In the genomic region with DNA sequence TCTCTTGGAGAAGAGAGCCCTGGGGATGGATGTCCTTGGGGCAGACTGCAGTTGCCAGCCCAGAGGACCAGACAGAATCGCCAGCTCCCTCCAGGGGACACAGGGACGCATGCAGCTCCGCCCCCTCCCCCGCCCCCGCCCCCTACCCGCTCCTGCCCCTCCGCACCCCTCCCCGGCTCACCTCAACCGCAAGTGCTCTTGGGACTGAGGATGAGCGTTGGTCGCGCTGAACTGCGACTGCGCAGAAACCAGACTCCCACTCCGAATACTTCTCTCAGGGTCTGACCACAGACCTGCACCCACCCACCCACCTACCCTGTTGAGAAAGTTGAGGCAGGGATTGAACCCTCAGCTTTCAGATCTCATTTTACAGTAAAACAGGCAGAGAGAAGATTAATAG, we compare ENCODE assay signal across 8 mouse cellular contexts. TPM values are rescaled to one million over a fixed set of nuclear protein-coding genes. Genes with fewer than 3 reads are reported as not detected.
DNase-seq lines count a peak whose midpoint lies in the region; ATAC-seq and TF ChIP-seq lines count a peak whose summit lies in the region.

Gene Slc2a5, plus strand, starts transcription at position 229 of the 400 bp plus-strand sequence.

- no peaks in the 10 kb centered on the region for H3K27me3 ChIP-seq in CH12.LX (replicated peaks)
- no peaks in the 10 kb centered on the region for H3K27me3 ChIP-seq in forebrain, embryonic 14.5 days (replicated peaks; ENCODE audit: control insufficient read depth, insufficient read depth, low read length)

- H3K79me2 ChIP-seq in CH12.LX (replicated peaks; ENCODE audit: control insufficient read depth, extremely low read depth, insufficient read depth, poor library complexity, severe bottlenecking), result no peaks in the 10 kb centered on the region

- H3K9ac ChIP-seq in CH12.LX (ENCODE audit: insufficient read depth, low read depth), result no peak within 1 kb of the TSS
- peak within 1 kb of the TSS; percentile 26; the same call in 1 of the 2 replicates for H3K9ac ChIP-seq in forebrain, embryonic 14.5 days (ENCODE audit: low read length)

- H3K36me3 ChIP-seq in CH12.LX (replicated peaks in 1 of 2; ENCODE audit: control insufficient read depth in 1 of 2, insufficient read depth in 1 of 2, low read length in 1 of 2), result no peaks in the 10 kb centered on the region
- H3K36me3 ChIP-seq in forebrain, embryonic 14.5 days (ENCODE audit: control insufficient read depth, insufficient read depth, low read length), result no peaks in the 10 kb centered on the region

- no peak within 1 kb of the TSS for H3K4me3 ChIP-seq in CH12.LX (replicated peaks in 1 of 3; ENCODE audit: low read depth in 2 of 3, low read length in 2 of 3, poor library complexity in 1 of 3)
- no peak within 1 kb of the TSS for H3K4me3 ChIP-seq in forebrain, embryonic 14.5 days (ENCODE audit: low read depth, low read length)

- WGBS in forebrain, embryonic 14.5 days, result 6% methylated on average over 13 of the region's 15 CpGs

- no peak for TF ChIP-seq RAD21 in CH12.LX (IDR thresholded peaks at IDR 0.05; ENCODE audit: low read depth, low read length)

- peak within 1 kb of the TSS; percentile 54; the same call in 1 of the 2 replicates for H3K27ac ChIP-seq in CH12.LX (ENCODE audit: insufficient read depth, low read depth)
- no peak within 1 kb of the TSS for H3K27ac ChIP-seq in forebrain, embryonic 14.5 days (ENCODE audit: low read depth, low read length)

- in situ Hi-C loops in CH12.LX (cut with MboI; ENCODE audit: low pct_ligation_motif_present, low pct_unique_long_range_greater_than_20kb, low sequenced_read_pairs), result no loop called here

- TF ChIP-seq POLR2A in CH12.LX (IDR thresholded peaks at IDR 0.05; ENCODE audit: low read depth, low read length), result no peak

- peak; percentile 44; the same call in 1 of the 2 replicates for ATAC-seq in forebrain, embryonic 14.5 days
- ATAC-seq in frontal cortex, adult (ENCODE audit: low TSS enrichment), result no peak

- TF ChIP-seq CTCF in CH12.LX (conservative IDR thresholded peaks at IDR 0.05 in 1 of 2, IDR thresholded peaks at IDR 0.05 in 1 of 2; ENCODE audit: low read depth in 2 of 2, low read length in 2 of 2), result no peak

- peaks cover 11 to 38% of the 10 kb centered on the region in 2 experiments for H3K4me1 ChIP-seq in CH12.LX (ENCODE audit: control insufficient read depth in 1 of 2, insufficient read depth in 2 of 2)
- H3K4me1 ChIP-seq in forebrain, embryonic 14.5 days (ENCODE audit: control insufficient read depth, insufficient read depth, low read length), result 0 out of 2 replicates have a peak, but pooled peaks cover 4% of the 10 kb centered on the region

- TF ChIP-seq EP300 in CH12.LX (IDR thresholded peaks at IDR 0.05; ENCODE audit: low read length), result no peak

- dilution Hi-C loops in CH12.LX (cut with MboI; ENCODE audit: extremely low pct_ligation_motif_present, extremely low pct_unique_long_range_greater_than_20kb, low sequenced_read_pairs), result no loop called here

- peak; percentile 28 for DNase-seq in adrenal gland, postnatal 14 days
- no peak for DNase-seq in adrenal gland, adult 18-20 months (ENCODE audit: low spot score in 2 of 2)
- no peak for DNase-seq in CH12.LX (ENCODE audit: extremely low read depth)
- peak; percentile 40 for DNase-seq in forebrain, embryonic 14.5 days (ENCODE audit: low spot score)
- peak; percentile 65 for DNase-seq in mesoderm, embryonic 11.5 days (ENCODE audit: low read depth, low spot score)
- no peak for DNase-seq in layer of hippocampus, adult 9-10 months (ENCODE audit: low spot score)
- no peak for DNase-seq in Muller cell, postnatal 12 days (ENCODE audit: inconsistent ontology term)

- peaks cover 2% of the 10 kb centered on the region for H3K9me3 ChIP-seq in CH12.LX (replicated peaks; ENCODE audit: low read length)
- no peaks in the 10 kb centered on the region for H3K9me3 ChIP-seq in forebrain, embryonic 14.5 days (replicated peaks; ENCODE audit: control insufficient read depth, low read length)

- peak within 1 kb of the TSS; percentile 3; the same call in 1 of the 2 replicates for H3K4me2 ChIP-seq in CH12.LX (ENCODE audit: insufficient read depth, low read depth, poor library complexity, severe bottlenecking)
- H3K4me2 ChIP-seq in forebrain, embryonic 14.5 days (ENCODE audit: low read length), result peak within 1 kb of the TSS; percentile 34

TF ChIP-seq in CH12.LX, 34 proteins besides CTCF, POLR2A, EP300 and RAD21:
- TF ChIP-seq ELF1 (IDR thresholded peaks at IDR 0.05; ENCODE audit: low read depth, low read length) (no peak), ETS1 (conservative IDR thresholded peaks at IDR 0.05; ENCODE audit: low read depth, low read length) (no peak), ZMIZ1 (IDR thresholded peaks at IDR 0.05; ENCODE audit: low read depth, low read length) (no peak), MAZ (IDR thresholded peaks at IDR 0.05; ENCODE audit: low read depth, low read length) (no peak), NELFE (IDR thresholded peaks at IDR 0.05; ENCODE audit: low read depth, low read length) (no peak), NRF1 (IDR thresholded peaks at IDR 0.05; ENCODE audit: low read depth, low read length) (no peak), POLR2AphosphoS2 (IDR thresholded peaks at IDR 0.05; ENCODE audit: low read depth, low read length) (no peak), ZKSCAN1 (IDR thresholded peaks at IDR 0.05; ENCODE audit: borderline replicate concordance, low read depth, low read length) (no peak), MAFK (IDR thresholded peaks at IDR 0.05; ENCODE audit: insufficient replicate concordance, low read length) (no peak), TCF12 (IDR thresholded peaks at IDR 0.05; ENCODE audit: low read depth, low read length) (no peak), RCOR1 (conservative IDR thresholded peaks at IDR 0.05; ENCODE audit: low read depth, low read length) (no peak), MYC (IDR thresholded peaks at IDR 0.05; ENCODE audit: low read depth, low read length) (no peak), E2F4 (IDR thresholded peaks at IDR 0.05; ENCODE audit: insufficient replicate concordance, low read depth, low read length) (no peak), JUND (conservative IDR thresholded peaks at IDR 0.05; ENCODE audit: low read depth, low read length) (no peak), KAT2A (IDR thresholded peaks at IDR 0.05; ENCODE audit: insufficient replicate concordance, low read length) (no peak), USF2 (conservative IDR thresholded peaks at IDR 0.05; ENCODE audit: low read depth, low read length) (no peak), ZNF384 (IDR thresholded peaks at IDR 0.05; ENCODE audit: low read depth, low read length) (no peak), MEF2A (IDR thresholded peaks at IDR 0.05; ENCODE audit: borderline replicate concordance, low read depth, low read length) (no peak), SIN3A (IDR thresholded peaks at IDR 0.05; ENCODE audit: low read length) (no peak)

RNA-seq across cellular contexts. Expression of gene Slc2a5, which starts in this region (rescaled TPM):
- 0.30 and 0.48 TPM in 2 replicates for total RNA-seq in adrenal gland, postnatal 14 days (2021)
- total RNA-seq in adrenal gland, adult 18-20 months (2021), result 10 to 100 TPM in 1 of 2 experiments, 1 to 10 TPM in 1; 5.9 to 30.2 TPM
- total RNA-seq in CH12.LX (2012; rRNA removed), result 0.38 and 1.4 TPM in 2 replicates
- 0.70 and 0.81 TPM in 2 replicates for total RNA-seq in CH12.LX (2014; rRNA removed)
- 1.1 and 1.5 TPM in 2 replicates for polyA plus RNA-seq in CH12.LX (2012; ENCODE audit: insufficient read length, low read depth)
- 2.3 and 3.2 TPM in 2 replicates for polyA plus RNA-seq in forebrain, embryonic 14.5 days (2014; fragmentation: Nextera tagmentation; extraction: Ambion mirVana)

Comparison
In these comparisons a context has a peak if more than half of its experiments do, and no peak if none do; other contexts are left out.
1. Peak in DNase-seq in adrenal gland, postnatal 14 days; RNA of the gene not detected or under 1 TPM.
2. DNase-seq: peak in forebrain, embryonic 14.5 days (single experiment) and mesoderm, embryonic 11.5 days (single experiment); none in adrenal gland, adult 18-20 months (0 of 2), CH12.LX (single experiment), layer of hippocampus, adult 9-10 months (single experiment) and Muller cell, postnatal 12 days (single experiment).